Mouse (Mus musculus): Measurements from ENCODE around the gene Phactr4.

DNA sequence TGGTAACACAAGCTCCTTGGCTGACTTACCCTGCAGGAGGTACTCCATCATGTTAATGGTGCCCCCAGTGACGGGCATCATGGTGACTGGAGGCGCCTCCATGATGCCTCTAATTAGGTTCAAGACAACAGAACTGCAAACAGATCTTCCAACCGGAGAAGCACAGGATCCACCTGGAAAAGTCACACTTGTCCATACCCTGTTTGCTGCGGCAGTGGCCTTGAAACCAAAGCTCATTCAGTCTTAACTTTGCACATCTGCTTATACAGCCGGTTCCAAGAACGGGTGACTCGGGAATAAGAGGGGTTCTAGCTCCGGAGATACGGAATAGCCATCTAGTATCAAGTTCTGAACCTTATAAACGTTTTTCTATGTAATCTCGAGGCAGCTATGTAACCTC, 40.5 kb upstream of the Phactr4 start:
- TF ChIP-seq CHD1 (IDR thresholded peaks at IDR 0.05; ENCODE audit: low read depth, low read length) (no peak), HCFC1 (IDR thresholded peaks at IDR 0.05; ENCODE audit: low read depth, low read length) (no peak), CHD2 (IDR thresholded peaks at IDR 0.05; ENCODE audit: low read length) (no peak), POLR2A (IDR thresholded peaks at IDR 0.05; ENCODE audit: low read depth, low read length) (no peak), ELF1 (IDR thresholded peaks at IDR 0.05; ENCODE audit: low read depth, low read length) (no peak)
